Mouse (Mus musculus) forebrain, embryonic 16.5 days (tissue): ENCODE measurements around the gene Ciart. TPM values are rescaled to one million over a fixed set of nuclear protein-coding genes. Genes with fewer than 3 reads are reported as not detected.
A peak's percentile ranks its signal among the peaks of the same experiment; 100 is the strongest.

ENCODE experiments used
- ATAC-seq: fragments of 200-750 bp; cut with Nextera tagmentation; 2 replicates; pipeline ENCODE4 v1.8.0; 2017; ENCODE audit warnings: mild to moderate bottlenecking, moderate library complexity
- H3K27ac ChIP-seq: fragments of 300-500 bp; sonication (generic); 2 replicates; pipeline ENCODE4 v1.5.1; 2014; ENCODE audit warnings: low read length, control low read depth
- H3K27me3 ChIP-seq: fragments of 300-500 bp; sonication (generic); replicated peaks from 2 replicates; pipeline ENCODE4 v1.6.1; 2014; ENCODE audit warnings: low read length; ENCODE audit not compliant: control insufficient read depth, insufficient read depth
- H3K36me3 ChIP-seq: fragments of 300-500 bp; sonication (generic); 2 replicates; pipeline ENCODE4 v1.6.1; 2014; ENCODE audit not compliant: control insufficient read depth, insufficient read depth
- H3K4me1 ChIP-seq: fragments of 300-500 bp; sonication (generic); replicated peaks from 2 replicates; pipeline ENCODE4 v1.6.1; 2014; ENCODE audit warnings: low read length; ENCODE audit not compliant: control insufficient read depth, insufficient read depth
- H3K4me2 ChIP-seq: fragments of 300-500 bp; sonication (generic); 2 replicates; pipeline ENCODE4 v1.6.1; 2014; ENCODE audit warnings: mild to moderate bottlenecking, low read length, control low read depth
- H3K4me3 ChIP-seq: fragments of 300-500 bp; sonication (generic); replicated peaks from 2 replicates; pipeline ENCODE4 v1.5.1; 2014; ENCODE audit warnings: mild to moderate bottlenecking, low read length, control low read depth
- H3K9ac ChIP-seq: fragments of 300-500 bp; sonication (generic); replicated peaks from 2 replicates; pipeline ENCODE4 v1.6.1; 2014; ENCODE audit warnings: low read depth, low read length, control low read depth
- H3K9me3 ChIP-seq: fragments of 300-500 bp; sonication (generic); 2 replicates; pipeline ENCODE4 v1.6.1; 2016; ENCODE audit warnings: low read length; ENCODE audit not compliant: control insufficient read depth
- WGBS: fragments of 180-500 bp; shearing (Covaris S2); extraction: QIAGEN DNeasy Blood & Tissue Kit; methylation state at CpG from one replicate; pipeline ENCODE4 v1.1.7; 2014; 5-methylcytosine and 5-hydroxymethylcytosine counted together
- polyA plus RNA-seq: library from polyadenylated mRNA; unstranded; fragments of >200 nt; fragmentation: Nextera tagmentation; extraction: Ambion mirVana; gene quantifications from 2 replicates; pipeline ENCODE4 v1.2.1, GENCODE M21; 2015

Ciart gene
- 4.1 and 5.7 TPM in 2 replicates for polyA plus RNA-seq

DNA sequence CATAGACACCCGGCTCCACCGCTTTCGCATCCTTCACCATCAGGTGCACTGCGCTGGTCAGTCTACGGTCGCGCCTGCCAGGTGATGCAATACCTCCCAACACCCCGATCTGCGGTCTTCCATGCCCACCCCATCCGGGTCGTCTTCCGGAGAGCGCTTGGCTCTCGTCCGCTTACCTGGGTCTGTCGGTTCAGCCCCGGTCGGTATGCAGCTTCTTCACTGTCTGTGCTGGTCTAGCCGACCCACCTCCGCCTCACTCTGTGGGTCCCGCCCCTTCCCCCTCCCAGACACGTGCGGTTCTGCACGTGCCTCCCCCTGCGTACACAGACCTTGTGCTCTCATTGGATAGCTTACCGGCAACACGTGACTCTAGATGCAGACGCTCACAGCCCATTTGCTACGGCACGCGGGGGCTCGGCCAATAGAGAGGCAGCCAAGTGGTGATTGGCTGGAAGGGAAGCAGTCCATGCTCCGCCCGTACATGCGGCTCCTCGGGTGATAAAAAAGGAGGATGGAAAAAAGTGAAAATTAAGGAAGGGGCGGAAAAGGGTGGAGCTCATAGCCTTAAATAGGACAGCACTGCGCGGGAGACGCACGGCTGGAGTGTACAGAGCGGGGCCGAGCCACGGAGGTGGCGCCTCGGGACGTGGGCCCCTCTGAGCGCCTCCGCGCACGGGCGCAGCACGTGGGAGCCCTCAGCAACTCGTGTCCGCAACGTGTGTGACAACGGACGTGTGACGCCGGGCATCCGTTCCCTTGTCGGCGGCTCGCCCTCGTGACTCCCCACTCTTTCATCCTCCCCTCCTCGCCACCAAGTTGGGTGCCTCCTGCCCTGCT, at the start of gene Ciart:
Gene Ciart, minus strand, starts transcription at position 273 of the 837 bp plus-strand sequence.
- H3K4me3 ChIP-seq, result peak within 1 kb of the TSS; percentile 55
- H3K9ac ChIP-seq, result peak within 1 kb of the TSS; percentile 56
- H3K9me3 ChIP-seq, result no peaks in the 10 kb centered on the region
- WGBS, result under 1% methylated on average over 66 of the region's 66 CpGs
- H3K36me3 ChIP-seq, result no peaks in the 10 kb centered on the region
- 0 out of 2 replicates have a peak, but pooled peaks cover 3% of the 10 kb centered on the region for H3K27me3 ChIP-seq
- H3K4me1 ChIP-seq, result peaks cover 10% of the 10 kb centered on the region
- peak; percentile 100 for ATAC-seq
- H3K4me2 ChIP-seq, result peak within 1 kb of the TSS; percentile 100
- no peak within 1 kb of the TSS for H3K27ac ChIP-seq

DNA sequence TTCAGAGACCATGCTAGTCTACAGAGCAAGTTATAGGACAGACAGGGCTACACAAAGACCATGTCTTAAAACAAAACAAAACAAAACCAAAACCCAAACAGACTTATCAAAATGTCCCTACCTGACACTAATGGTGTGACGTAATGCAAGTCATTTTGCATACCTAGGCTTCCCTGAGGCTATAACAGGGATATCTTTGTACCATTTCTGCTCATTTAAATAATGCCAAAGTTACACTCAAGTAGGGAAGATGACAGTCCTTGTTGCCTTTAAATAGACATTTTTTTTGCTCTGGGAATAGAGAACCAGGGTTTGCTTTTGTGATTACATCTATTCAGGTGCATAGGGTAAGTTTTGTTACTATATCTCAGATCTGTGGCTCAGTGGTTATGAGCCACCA, 49.4 kb upstream of the Ciart start:
- H3K9me3 ChIP-seq, result no peaks in the 10 kb centered on the region
- no peak overlapping the region for H3K4me2 ChIP-seq

DNA sequence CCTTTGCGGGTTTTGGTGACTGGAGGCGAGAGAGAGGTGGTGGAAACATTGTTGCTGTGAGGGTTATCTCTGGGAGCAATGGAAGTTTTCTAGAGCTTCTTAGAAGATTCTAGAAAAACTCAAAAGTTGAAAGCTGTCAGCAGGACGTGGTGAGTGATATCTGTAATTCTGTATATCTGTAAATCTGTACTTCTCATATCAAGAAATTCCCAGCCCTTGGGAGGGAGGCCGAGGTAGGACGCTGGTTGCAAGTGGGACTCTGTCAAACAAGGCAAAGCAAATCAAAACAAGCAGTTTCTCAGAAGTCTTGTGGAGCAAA, 48.4 kb upstream of the Ciart start:
- Histone ChIP-seq H3K4me3 (peak overlapping the region; percentile 79), H3K9me3 (no peaks in the 10 kb centered on the region)

More for the DNA sequence above, 49.4 kb upstream of the Ciart start:
- Histone ChIP-seq H3K4me3 (no peak overlapping the region), H3K9ac (no peak overlapping the region), H3K4me1 (peaks cover 13% of the 10 kb centered on the region), H3K36me3 (peaks cover 5% of the 10 kb centered on the region; the same call in 1 of the 2 replicates), H3K27ac (no peak overlapping the region), H3K27me3 (no peaks in the 10 kb centered on the region)
- no peak for ATAC-seq
- 77% methylated on average over 1 of the region's 1 CpGs for WGBS

DNA sequence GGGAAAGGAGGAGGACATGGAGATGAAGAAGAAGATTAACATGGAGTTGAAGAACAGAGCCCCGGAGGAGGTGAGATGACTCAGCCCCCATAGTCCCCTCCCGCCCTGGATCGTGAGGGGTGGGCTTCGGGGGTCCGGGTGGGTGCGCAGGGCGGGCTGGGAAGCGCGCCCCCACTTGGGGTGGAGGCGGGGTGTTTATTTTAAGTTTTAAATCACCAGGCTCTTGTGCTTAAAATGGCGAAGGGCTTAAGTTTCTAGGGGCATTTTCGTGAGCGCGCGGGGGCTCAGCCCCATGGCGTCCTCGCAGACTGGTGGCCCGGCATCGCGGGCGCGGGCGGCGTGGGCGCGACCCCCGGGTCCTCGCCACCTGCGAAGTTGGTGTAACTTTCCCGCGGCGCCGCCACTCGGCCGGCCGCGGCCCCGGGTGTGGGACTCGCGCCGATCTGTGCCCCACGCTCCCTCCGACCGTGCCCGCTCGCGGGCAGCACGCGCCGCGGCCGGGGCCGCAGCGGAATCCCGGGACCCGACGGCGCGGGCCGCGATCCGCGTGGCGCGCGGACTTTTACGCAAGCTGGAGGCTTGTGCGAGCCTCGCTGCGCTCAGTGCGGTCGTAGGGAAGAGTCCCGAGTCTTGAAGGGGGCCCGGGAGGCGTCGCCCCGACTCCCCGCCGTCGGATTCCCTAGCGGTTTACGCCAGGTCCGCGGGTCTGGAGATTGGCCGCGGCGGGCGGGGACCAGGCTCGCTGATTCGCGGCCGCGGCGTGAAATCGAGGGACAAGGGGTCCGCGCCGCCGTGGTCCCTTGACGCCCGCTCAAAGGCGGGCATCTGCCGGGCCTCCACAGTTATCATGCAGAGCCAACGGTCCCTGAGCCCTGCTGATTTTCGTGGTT, 47.8 kb upstream of the Ciart start:
- Histone ChIP-seq H3K4me2 (peak overlapping the region; percentile 78), H3K27ac (peak overlapping the region; percentile 91), H3K4me1 (peaks cover 13% of the 10 kb centered on the region), H3K9ac (peak overlapping the region; percentile 84), H3K9me3 (no peaks in the 10 kb centered on the region), H3K4me3 (peak overlapping the region; percentile 79), H3K27me3 (no peaks in the 10 kb centered on the region), H3K36me3 (peaks cover 3% of the 10 kb centered on the region; the same call in 1 of the 2 replicates)
- ATAC-seq, result peak; percentile 30
- under 1% methylated on average over 99 of the region's 105 CpGs for WGBS

More for the DNA sequence above, 48.4 kb upstream of the Ciart start:
- H3K36me3 ChIP-seq, result peaks cover 5% of the 10 kb centered on the region; the same call in 1 of the 2 replicates
- peak overlapping the region; percentile 84 for H3K9ac ChIP-seq
- H3K4me1 ChIP-seq, result peaks cover 13% of the 10 kb centered on the region
- peak overlapping the region; percentile 78 for H3K4me2 ChIP-seq
- WGBS, result 3% methylated on average over 5 of the region's 5 CpGs
- ATAC-seq, result no peak
- peak overlapping the region; percentile 91 for H3K27ac ChIP-seq
- H3K27me3 ChIP-seq, result no peaks in the 10 kb centered on the region

DNA sequence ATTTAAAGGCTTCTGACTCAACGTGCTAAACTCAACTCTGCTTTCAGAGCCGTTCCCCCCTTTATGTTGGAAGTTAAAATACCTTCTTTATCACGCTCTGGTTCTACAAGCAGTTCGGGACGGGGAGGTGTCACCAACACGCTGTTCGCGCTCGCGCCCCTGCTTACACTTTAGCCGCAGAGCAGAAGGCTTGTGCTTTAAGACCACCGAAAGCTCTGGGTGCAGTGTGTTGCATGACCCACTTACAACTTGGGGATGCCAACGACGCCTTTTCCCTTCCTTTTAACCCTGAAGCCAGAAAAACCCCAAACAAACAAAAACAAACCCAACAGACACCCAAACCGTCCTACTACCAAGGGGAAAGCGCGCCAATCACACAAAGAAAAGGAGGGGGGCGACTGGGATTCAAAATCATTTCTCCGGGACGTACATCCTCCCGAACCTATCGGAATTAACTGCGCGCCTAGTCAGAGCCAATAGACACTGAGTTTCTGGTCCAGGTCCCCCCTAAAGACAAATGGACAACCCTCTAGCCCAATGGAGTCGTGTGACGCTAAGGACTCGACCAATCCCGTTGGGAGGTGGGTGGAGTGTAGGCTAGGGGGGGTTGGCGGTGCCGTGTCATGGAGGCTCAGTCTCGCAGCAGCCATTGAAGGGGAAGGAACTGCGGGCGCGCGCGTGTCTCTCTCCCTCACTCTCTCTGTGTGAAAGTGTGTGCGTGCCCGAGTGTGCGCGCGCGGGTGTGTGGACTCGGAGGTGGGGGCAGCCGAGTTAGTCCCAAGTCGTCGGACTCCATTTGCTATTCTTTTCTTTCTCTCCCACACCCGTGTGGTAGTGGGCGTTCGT, 46.8 kb upstream of the Ciart start, which contains the start of gene Anp32e:
Gene Anp32e, plus strand, starts transcription at position 589 of the 846 bp plus-strand sequence.
- no peaks in the 10 kb centered on the region for H3K9me3 ChIP-seq
- under 1% methylated on average over 49 of the region's 49 CpGs for WGBS
- H3K27ac ChIP-seq, result peak within 1 kb of the TSS; percentile 91
- peak within 1 kb of the TSS; percentile 79 for H3K4me3 ChIP-seq
- peak; percentile 100 for ATAC-seq
- peaks cover 13% of the 10 kb centered on the region for H3K4me1 ChIP-seq
- H3K27me3 ChIP-seq, result no peaks in the 10 kb centered on the region
- H3K4me2 ChIP-seq, result peak within 1 kb of the TSS; percentile 78
- no peaks in the 10 kb centered on the region for H3K36me3 ChIP-seq
- H3K9ac ChIP-seq, result peak within 1 kb of the TSS; percentile 84

DNA sequence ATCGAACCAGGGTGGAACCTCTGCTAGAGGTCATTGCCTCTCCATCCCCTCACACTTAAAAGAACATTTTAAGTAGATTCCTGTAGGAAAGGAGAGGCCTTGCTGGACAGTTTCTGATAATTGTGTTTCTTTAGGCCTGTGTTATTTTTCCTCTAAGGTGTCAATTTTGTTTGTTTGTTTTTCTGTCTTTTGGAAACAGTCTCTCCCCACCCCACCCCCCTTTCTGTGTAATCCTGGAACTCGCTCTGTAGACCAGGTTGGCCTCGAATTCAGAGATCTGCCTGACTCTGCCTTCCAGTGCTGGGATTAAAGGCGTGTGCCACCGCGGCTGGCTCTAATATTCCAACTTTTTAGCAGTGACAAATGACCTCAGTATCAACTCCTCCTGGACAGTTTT, 46.2 kb upstream of the Ciart start:
- Histone ChIP-seq H3K9me3 (no peaks in the 10 kb centered on the region), H3K9ac (peak overlapping the region; percentile 45; the same call in 1 of the 2 replicates), H3K4me1 (peaks cover 13% of the 10 kb centered on the region), H3K4me2 (peak overlapping the region; percentile 64), H3K27me3 (no peaks in the 10 kb centered on the region), H3K27ac (peak overlapping the region; percentile 68), H3K4me3 (peak overlapping the region; percentile 79), H3K36me3 (no peaks in the 10 kb centered on the region)
- WGBS, result 77% methylated on average over 6 of the region's 6 CpGs
- ATAC-seq, result no peak

DNA sequence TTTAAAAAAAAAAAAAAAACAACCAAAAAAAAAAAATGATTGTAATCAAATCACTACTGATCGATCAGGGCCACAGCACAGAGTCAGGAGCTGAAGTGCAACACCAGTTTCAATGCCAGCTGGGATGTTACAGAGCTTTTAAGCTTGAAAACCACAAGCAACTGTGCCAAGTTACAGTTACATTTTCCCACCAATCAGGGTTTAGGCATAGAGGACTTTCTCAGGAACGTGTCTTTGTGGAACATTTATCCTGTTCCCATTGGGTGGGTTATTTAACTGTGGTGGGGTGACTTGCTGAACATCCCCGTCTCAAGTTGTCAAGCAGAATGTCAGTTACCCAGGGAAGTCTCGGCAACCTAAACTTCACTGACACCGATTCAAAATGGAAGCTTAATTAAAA, 43.0 kb upstream of the Ciart start:
- H3K27me3 ChIP-seq, result no peaks in the 10 kb centered on the region
- H3K36me3 ChIP-seq, result no peaks in the 10 kb centered on the region
- no peak overlapping the region for H3K4me3 ChIP-seq
- no peak overlapping the region for H3K9ac ChIP-seq
- WGBS, result 84% methylated on average over 5 of the region's 5 CpGs
- H3K4me2 ChIP-seq, result no peak overlapping the region
- H3K4me1 ChIP-seq, result peaks cover 5% of the 10 kb centered on the region; the same call in 1 of the 2 replicates
- H3K9me3 ChIP-seq, result no peaks in the 10 kb centered on the region
- H3K27ac ChIP-seq, result no peak overlapping the region
- no peak for ATAC-seq

DNA sequence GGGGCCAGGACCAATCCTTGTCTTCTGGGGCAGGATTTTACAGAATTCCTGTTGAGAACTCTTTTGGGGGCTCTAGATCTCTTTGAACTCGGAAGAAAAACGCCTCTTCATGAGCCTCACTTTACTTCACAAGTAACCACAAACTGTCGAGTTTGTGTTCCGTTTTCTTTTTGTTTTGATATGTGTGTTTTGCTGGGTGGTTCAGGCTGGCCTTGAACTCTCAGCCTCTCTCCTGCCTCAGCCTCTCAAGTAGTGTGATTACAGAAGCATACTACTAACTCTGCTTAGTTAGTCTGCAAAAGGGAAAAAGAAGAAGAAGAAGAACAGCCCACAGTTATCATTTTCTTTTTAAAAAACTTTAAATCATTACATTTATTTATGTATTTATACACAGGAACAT, 42.1 kb upstream of the Ciart start:
- ATAC-seq, result no peak
- Histone ChIP-seq H3K9me3 (no peaks in the 10 kb centered on the region), H3K4me3 (no peak overlapping the region), H3K9ac (no peak overlapping the region), H3K36me3 (no peaks in the 10 kb centered on the region), H3K4me1 (peaks cover 5% of the 10 kb centered on the region; the same call in 1 of the 2 replicates), H3K4me2 (no peak overlapping the region), H3K27me3 (no peaks in the 10 kb centered on the region), H3K27ac (no peak overlapping the region)
- WGBS, result 67% methylated on average over 4 of the region's 4 CpGs
